Comparison of ENCODE assay signal across 14 mouse cellular contexts in genomic region chr11:72569051-72569450, GRCm38 (mm10). TPM values are rescaled to one million over a fixed set of nuclear protein-coding genes. Genes with fewer than 3 reads are reported as not detected.
DNase-seq lines count a peak whose midpoint lies in the region; ATAC-seq and TF ChIP-seq lines count a peak whose summit lies in the region.
"Had no signal": no experiment of that assay in that cellular context is flagged by ENCODE, and none has a peak within 500 bp of the region (broad histone marks: within the 10 kb centered on the region; RNA-seq: fewer than 3 reads in every experiment).

No protein-coding gene starts in this region.

- peak; percentile 35 for DNase-seq in heart, postnatal 4 days
- DNase-seq in 3134 (ENCODE audit: extremely low read depth, insufficient read length, low spot score), result peak; percentile 57
- DNase-seq in G1E (ENCODE audit: low spot score), result peak; percentile 37
- DNase-seq in liver, postnatal 0 days, result peak; percentile 41
- no peak for DNase-seq in right cerebral cortex, adult 2 months (ENCODE audit: low spot score in 2 of 2)
- DNase-seq in MN1 (ENCODE audit: low spot score), result no peak
- DNase-seq: layer of hippocampus, adult 9-11 months had no signal

- no peaks in the 10 kb centered on the region for H3K9me3 ChIP-seq in heart, embryonic 11.5 days (replicated peaks; ENCODE audit: control insufficient read depth, low read length)
- H3K9me3 ChIP-seq in G1E (replicated peaks), result no peaks in the 10 kb centered on the region
- H3K9me3 ChIP-seq in liver, postnatal 0 days (ENCODE audit: low read length), result no peaks in the 10 kb centered on the region
- H3K9me3 ChIP-seq: limb, embryonic 13.5 days; midbrain, embryonic 15.5 days had no signal

- H3K9ac ChIP-seq in heart, embryonic 11.5 days (ENCODE audit: low read depth, low read length), result no peak overlapping the region
- H3K9ac ChIP-seq in liver, postnatal 0 days (replicated peaks), result no peak overlapping the region
- H3K9ac ChIP-seq: limb, embryonic 13.5 days; midbrain, embryonic 15.5 days had no signal

- no peak for TF ChIP-seq CTCF in G1E (IDR thresholded peaks at IDR 0.05; ENCODE audit: low read depth, low read length)
- TF ChIP-seq CTCF in liver, postnatal 0 days (IDR thresholded peaks at IDR 0.05; ENCODE audit: low read depth), result no peak

- no peak overlapping the region for H3K4me3 ChIP-seq in heart, embryonic 11.5 days (ENCODE audit: low read depth, low read length)
- no peak overlapping the region for H3K4me3 ChIP-seq in G1E (ENCODE audit: low read depth, low read length)
- H3K4me3 ChIP-seq in liver, postnatal 0 days (ENCODE audit: low read depth, low read length), result no peak overlapping the region
- H3K4me3 ChIP-seq: limb, embryonic 13.5 days; midbrain, embryonic 15.5 days had no signal

- no peaks in the 10 kb centered on the region for H3K27me3 ChIP-seq in heart, embryonic 11.5 days (ENCODE audit: control insufficient read depth, insufficient read depth, low read length)
- peaks cover 12% of the 10 kb centered on the region for H3K27me3 ChIP-seq in G1E (ENCODE audit: insufficient read depth, low read length)
- H3K27me3 ChIP-seq in liver, postnatal 0 days (ENCODE audit: insufficient read depth, low read length), result 0 out of 2 replicates have a peak, but pooled peaks cover 3% of the 10 kb centered on the region
- H3K27me3 ChIP-seq: midbrain, embryonic 15.5 days; Patski had no signal

- H3K36me3 ChIP-seq in heart, embryonic 11.5 days (ENCODE audit: control insufficient read depth, insufficient read depth, low read length), result no peaks in the 10 kb centered on the region
- H3K36me3 ChIP-seq in G1E (replicated peaks), result no peaks in the 10 kb centered on the region
- H3K36me3 ChIP-seq in liver, postnatal 0 days (replicated peaks; ENCODE audit: insufficient read depth, low read length), result no peaks in the 10 kb centered on the region
- H3K36me3 ChIP-seq: limb, embryonic 13.5 days; midbrain, embryonic 15.5 days had no signal

- H3K27ac ChIP-seq in heart, embryonic 11.5 days (ENCODE audit: low read depth, low read length), result no peak overlapping the region
- no peak overlapping the region for H3K27ac ChIP-seq in liver, postnatal 0 days (ENCODE audit: low read depth)
- H3K27ac ChIP-seq: limb, embryonic 13.5 days; midbrain, embryonic 15.5 days had no signal

- 23% methylated on average over 8 of the region's 8 CpGs for WGBS in heart, embryonic 11.5 days (ENCODE audit: insufficient replicate concordance)
- WGBS in liver, postnatal 0 days (ENCODE audit: insufficient replicate concordance), result 39% methylated on average over 8 of the region's 8 CpGs

- TF ChIP-seq EP300 in liver, postnatal 0 days (IDR thresholded peaks at IDR 0.05; ENCODE audit: low read depth), result no peak

- no peak for ATAC-seq in heart, embryonic 11.5 days (replicated peaks; ENCODE audit: insufficient number of reproducible peaks, low FRiP score, low TSS enrichment)
- ATAC-seq in G1E (ENCODE audit: extremely low read depth, insufficient number of reproducible peaks, low FRiP score, poor library complexity, severe bottlenecking), result no peak
- no peak for ATAC-seq in liver, postnatal 0 days
- ATAC-seq in monocyte, adult 5-6 weeks (replicated peaks; ENCODE audit: insufficient number of reproducible peaks, low FRiP score, low TSS enrichment, poor library complexity, severe bottlenecking), result no peak
- ATAC-seq: midbrain, embryonic 15.5 days; Patski had no signal

- H3K4me1 ChIP-seq in heart, embryonic 11.5 days (ENCODE audit: control insufficient read depth, insufficient read depth, low read length), result no peaks in the 10 kb centered on the region
- peaks cover 25% of the 10 kb centered on the region for H3K4me1 ChIP-seq in G1E (ENCODE audit: insufficient read depth, low read depth, low read length)
- peaks cover 4% of the 10 kb centered on the region; the same call in 1 of the 2 replicates for H3K4me1 ChIP-seq in liver, postnatal 0 days (ENCODE audit: insufficient read depth)
- H3K4me1 ChIP-seq: limb, embryonic 13.5 days; midbrain, embryonic 15.5 days had no signal

- H3K4me2 ChIP-seq in heart, embryonic 11.5 days, result no peak overlapping the region
- no peak overlapping the region for H3K4me2 ChIP-seq in liver, postnatal 0 days (ENCODE audit: low read depth, low read length)
- H3K4me2 ChIP-seq: limb, embryonic 13.5 days; midbrain, embryonic 15.5 days had no signal

RNA-seq across cellular contexts. Expression of gene Spns3, which starts 18.7 kb away (rescaled TPM):
- total RNA-seq in heart, postnatal 4 days (2021), result under 1 TPM in 1 of 2 experiments, not detected in 1; 0.12 TPM
- 0.17 TPM in 1 of 2 replicates, not detected in the other for polyA plus RNA-seq in heart, embryonic 11.5 days (2014; fragmentation: Nextera tagmentation; extraction: Ambion mirVana)
- total RNA-seq in G1E (2014; fragmentation: Nextera tagmentation) (not detected in 2 replicates), G1E (2017) (0.11 and 0.12 TPM in 2 replicates)
- not detected in 2 replicates for polyA plus RNA-seq in G1E (2012)
- polyA plus RNA-seq in liver, postnatal 0 days (2015; fragmentation: Nextera tagmentation; extraction: Ambion mirVana), result 1.8 and 1.9 TPM in 2 replicates
- 0.75 to 3.8 TPM (median 1.3 TPM) in 3 replicates for total RNA-seq in monocyte, adult 5-6 weeks (2017)
- polyA plus RNA-seq: embryonic facial prominence, embryonic 11.5 days; midbrain, embryonic 15.5 days; stomach, embryonic 14.5 days had no signal

RNA-seq across cellular contexts. Expression of gene Ube2g1, which starts 38.0 kb away (rescaled TPM):
- 10 to 100 TPM; 57.8 to 62.5 TPM for total RNA-seq in heart, postnatal 4 days (2021)
- polyA plus RNA-seq in heart, embryonic 11.5 days (2014; fragmentation: Nextera tagmentation; extraction: Ambion mirVana), result 68.3 and 68.8 TPM in 2 replicates
- total RNA-seq in G1E (2014; fragmentation: Nextera tagmentation), result 98.9 and 119 TPM in 2 replicates
- 52.6 and 60.1 TPM in 2 replicates for total RNA-seq in G1E (2017)
- 32.2 and 47.7 TPM in 2 replicates for polyA plus RNA-seq in G1E (2012)
- 28.1 and 28.6 TPM in 2 replicates for polyA plus RNA-seq in liver, postnatal 0 days (2015; fragmentation: Nextera tagmentation; extraction: Ambion mirVana)
- 34.8 to 48.5 TPM (median 44.5 TPM) in 3 replicates for total RNA-seq in monocyte, adult 5-6 weeks (2017)

Comparison
In these comparisons a context has a peak if more than half of its experiments do, and no peak if none do; other contexts are left out.
1. DNase-seq: peak in heart, postnatal 4 days (single experiment), 3134 (single experiment), G1E (single experiment) and liver, postnatal 0 days (single experiment); none in right cerebral cortex, adult 2 months (0 of 2) and MN1 (single experiment).